Mouse (Mus musculus) bone marrow, adult 2 months (tissue): Measurements from ENCODE around the gene Mgat2. TPM values are rescaled to one million over a fixed set of nuclear protein-coding genes. Genes with fewer than 3 reads are reported as not detected.

ENCODE experiments used
- H3K27ac ChIP-seq: fragments of 200-500 bp; 2 replicates; pipeline ENCODE4 v1.5.1; 2012; ENCODE audit warnings: low read depth, mild to moderate bottlenecking, control low read depth, inconsistent platforms, low read length; ENCODE audit not compliant: control insufficient read depth, poor library complexity, insufficient read depth
- H3K4me1 ChIP-seq: fragments of 200-500 bp; 2 replicates; pipeline ENCODE4 v1.6.1; 2011; ENCODE audit warnings: low read length; ENCODE audit not compliant: control insufficient read depth, insufficient read depth
- H3K4me3 ChIP-seq: fragments of 200-500 bp; replicated peaks from 2 replicates; pipeline ENCODE3; 2011; ENCODE audit warnings: mild to moderate bottlenecking, low read depth, low read length, control low read depth; ENCODE audit not compliant: control insufficient read depth
- CTCF ChIP-seq: fragments of 200-500 bp; IDR thresholded peaks from 2 replicates; pipeline ENCODE4 v1.5.1; 2011; ENCODE audit warnings: low read length, control low read depth; ENCODE audit not compliant: control insufficient read depth, insufficient read depth
- POLR2A ChIP-seq: fragments of 200-500 bp; IDR thresholded peaks from 2 replicates; pipeline ENCODE4 v1.6.1; 2011; ENCODE audit warnings: low read depth, mild to moderate bottlenecking, control low read depth, low read length, borderline replicate concordance; ENCODE audit not compliant: control insufficient read depth
- WGBS: fragments of 180-500 bp; shearing (Covaris S2); methylation state at CpG from one replicate; pipeline ENCODE4 v1.1.7; 2018; 5-methylcytosine and 5-hydroxymethylcytosine counted together
- polyA plus RNA-seq: library from polyadenylated mRNA; stranded (reverse); fragments of >200 nt; gene quantifications from 2 replicates; pipeline ENCODE4 v1.2.4, GENCODE M21; 2011; ENCODE audit warnings: low replicate concordance; ENCODE audit not compliant: missing spikeins, insufficient read depth, insufficient read length

Gene Mgat2
- polyA plus RNA-seq = 7.5 and 13.2 TPM in 2 replicates

DNA sequence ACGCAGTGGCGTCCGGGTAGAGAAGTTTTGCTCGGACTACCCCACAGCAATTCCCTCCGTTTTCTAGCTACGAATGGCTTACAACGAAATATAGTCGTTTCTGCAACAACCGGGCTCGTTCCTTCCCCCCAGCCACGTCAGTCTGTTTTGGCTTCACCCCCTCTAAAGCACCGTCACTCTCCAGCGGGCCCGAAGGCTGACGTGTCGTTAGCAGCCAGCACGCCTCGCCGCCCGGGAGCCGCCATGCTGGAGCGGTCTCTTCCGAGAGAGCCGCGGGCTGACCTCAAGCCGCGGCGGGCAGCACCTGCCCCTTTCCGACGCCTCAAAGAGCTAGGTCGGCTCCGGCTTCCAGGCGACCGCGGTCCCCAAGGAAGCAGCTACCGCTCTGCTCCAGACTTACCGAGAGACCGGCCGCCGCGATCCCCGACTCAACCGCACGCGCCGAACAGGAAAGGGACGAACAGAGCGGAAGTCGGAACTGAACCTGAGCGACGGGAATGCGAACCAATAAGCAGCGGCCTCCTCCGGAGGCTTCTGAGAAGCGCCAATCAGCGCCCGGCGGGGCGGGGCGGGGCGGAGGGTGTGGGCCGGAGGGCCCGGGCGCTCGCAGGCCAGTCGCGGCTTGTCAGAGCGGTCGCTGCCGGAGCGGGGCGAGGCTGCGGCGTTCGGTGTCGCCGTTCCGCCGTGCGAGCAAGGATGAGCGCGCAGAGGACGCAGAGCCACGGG, at the start of gene Mgat2, which contains the start of gene Rpl36al:
Mgat2 (plus strand) TSS at position 575 of the 726 bp plus-strand sequence.
Rpl36al (minus strand) TSS at position 501 of the 726 bp plus-strand sequence.
- Histone ChIP-seq H3K4me1 (peaks cover 1% of the 10 kb centered on the region; the same call in 1 of the 2 replicates), H3K27ac (peak within 1 kb of the TSS; percentile 97), H3K4me3 (peak within 1 kb of the TSS; percentile 91)
- peak; percentile 97 for TF ChIP-seq POLR2A
- TF ChIP-seq CTCF = no peak
- under 1% methylated on average over 84 of the region's 84 CpGs for WGBS

GRCm38 (mm10) chr12:69139201-69139600, 44.8 kb upstream of the Mgat2 start:
- Histone ChIP-seq H3K4me3 (no peak overlapping the region), H3K4me1 (no peaks in the 10 kb centered on the region), H3K27ac (no peak overlapping the region)
- WGBS = 81% methylated on average over 3 of the region's 3 CpGs
- TF ChIP-seq CTCF (no peak), POLR2A (no peak)

DNA sequence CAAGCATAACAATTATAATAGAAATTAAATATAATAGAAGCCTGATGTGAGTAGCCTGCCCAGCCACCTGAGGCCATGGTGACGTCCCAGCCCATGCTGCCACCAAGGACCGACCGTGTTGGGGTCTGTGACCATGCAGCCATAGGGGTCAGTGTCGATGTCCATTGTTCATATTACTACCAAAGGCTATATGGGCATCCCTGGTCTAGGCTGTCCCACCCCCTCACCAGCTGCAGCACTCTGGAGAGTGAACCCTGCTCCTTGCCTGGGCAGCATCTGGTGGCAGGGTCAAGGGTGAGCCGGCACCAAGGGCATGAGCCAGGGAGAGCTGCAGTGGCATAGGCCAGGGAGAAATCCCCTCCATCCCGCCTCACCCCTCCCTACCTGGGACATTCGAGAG, 44.1 kb upstream of the Mgat2 start:
- 84% methylated on average over 7 of the region's 7 CpGs for WGBS
- H3K4me1 ChIP-seq = no peaks in the 10 kb centered on the region
- no peak overlapping the region for H3K4me3 ChIP-seq
- no peak for TF ChIP-seq CTCF
- TF ChIP-seq POLR2A = no peak
- no peak overlapping the region for H3K27ac ChIP-seq

DNA sequence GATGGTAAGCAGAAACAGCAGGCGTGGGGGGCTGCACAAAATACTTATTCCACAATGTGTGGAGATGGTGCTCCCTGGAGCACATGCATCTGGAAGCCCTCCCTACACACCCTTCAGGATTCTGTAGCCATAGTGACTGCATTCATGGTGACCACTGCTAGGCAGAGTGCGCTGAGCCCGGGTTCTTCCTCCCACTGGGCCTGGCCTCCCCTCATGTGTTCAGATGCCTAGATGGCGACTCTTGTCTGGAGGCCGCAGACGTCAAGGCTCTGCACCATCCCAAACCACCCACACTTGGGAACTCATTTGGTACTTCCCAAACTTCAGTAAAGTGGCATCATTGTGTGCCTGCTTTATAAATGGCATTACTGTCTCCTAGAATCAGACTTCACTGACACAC, 40.5 kb upstream of the Mgat2 start:
- 87% methylated on average over 6 of the region's 6 CpGs for WGBS

DNA sequence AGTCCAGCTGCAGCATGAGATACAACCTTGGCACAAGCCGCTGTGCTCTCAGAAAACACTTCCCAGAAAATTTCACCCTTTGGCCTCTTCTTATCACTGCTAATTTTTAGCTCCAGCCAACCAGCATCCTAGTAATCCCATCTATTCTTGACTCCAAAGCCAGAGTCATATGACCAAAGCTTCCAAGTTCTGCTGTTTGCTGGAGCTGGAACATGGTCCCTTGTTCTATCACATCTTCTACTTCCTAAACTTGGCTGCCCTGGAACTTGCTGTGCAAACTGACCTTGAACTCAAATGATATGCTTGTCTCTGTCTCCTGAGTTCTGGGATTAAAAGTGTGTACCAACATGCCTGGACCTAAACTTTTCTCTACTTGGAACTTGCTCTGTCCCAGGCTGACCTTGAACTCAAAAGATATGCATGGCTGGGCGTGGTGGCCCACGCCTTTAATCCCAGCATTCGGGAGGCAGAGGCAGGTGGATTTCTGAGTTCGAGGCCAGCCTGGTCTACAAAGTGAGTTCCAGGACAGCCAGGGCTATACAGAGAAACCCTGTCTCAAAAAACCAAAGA, 36.7 kb upstream of the Mgat2 start:
- no peak overlapping the region for H3K27ac ChIP-seq
- 87% methylated on average over 5 of the region's 5 CpGs for WGBS
- H3K4me1 ChIP-seq = no peaks in the 10 kb centered on the region
- H3K4me3 ChIP-seq = no peak overlapping the region
- no peak for TF ChIP-seq POLR2A
- no peak for TF ChIP-seq CTCF

More for the DNA sequence above, 40.5 kb upstream of the Mgat2 start:
- no peak overlapping the region for H3K4me3 ChIP-seq
- TF ChIP-seq CTCF (no peak), POLR2A (no peak)
- no peaks in the 10 kb centered on the region for H3K4me1 ChIP-seq
- H3K27ac ChIP-seq = no peak overlapping the region

- Histone ChIP-seq H3K27ac (no peak overlapping the region), H3K4me1 (no peaks in the 10 kb centered on the region), H3K4me3 (no peak overlapping the region)
- WGBS = 88% methylated on average over 13 of the region's 13 CpGs
- TF ChIP-seq CTCF (no peak), POLR2A (no peak)
Observed at GRCm38 (mm10) chr12:69150049-69150448, 33.9 kb upstream of the Mgat2 start.

DNA sequence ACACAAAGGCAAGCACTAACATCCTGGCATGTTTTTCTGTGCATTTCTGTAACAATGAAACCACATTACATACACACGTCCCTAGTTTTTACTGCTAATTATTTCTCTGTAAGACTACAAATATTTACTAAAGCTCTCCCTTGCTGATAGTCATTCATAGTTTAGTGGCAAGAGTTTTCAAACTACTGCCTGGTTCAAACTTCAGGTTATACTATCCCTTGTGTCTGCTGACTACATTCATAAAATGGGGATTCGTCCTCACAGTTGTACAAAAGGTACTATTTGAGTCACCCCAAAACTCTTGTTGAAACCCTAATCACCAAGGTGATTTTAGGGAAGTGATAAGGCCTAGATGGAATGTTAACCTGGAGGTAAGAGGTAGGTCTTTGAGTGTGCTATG, 28.0 kb upstream of the Mgat2 start:
- no peak overlapping the region for H3K4me3 ChIP-seq
- WGBS = 72% methylated on average over 2 of the region's 2 CpGs
- TF ChIP-seq CTCF = no peak
- TF ChIP-seq POLR2A = no peak
- peaks cover 2% of the 10 kb centered on the region; the same call in 1 of the 2 replicates for H3K4me1 ChIP-seq
- H3K27ac ChIP-seq = no peak overlapping the region

GRCm38 (mm10) chr12:69156436-69156835, 27.5 kb upstream of the Mgat2 start:
- no peak overlapping the region for H3K27ac ChIP-seq
- TF ChIP-seq POLR2A (no peak), CTCF (no peak)
- H3K4me3 ChIP-seq = no peak overlapping the region
- H3K4me1 ChIP-seq = peaks cover 2% of the 10 kb centered on the region; the same call in 1 of the 2 replicates
- WGBS = 87% methylated on average over 4 of the region's 4 CpGs

DNA sequence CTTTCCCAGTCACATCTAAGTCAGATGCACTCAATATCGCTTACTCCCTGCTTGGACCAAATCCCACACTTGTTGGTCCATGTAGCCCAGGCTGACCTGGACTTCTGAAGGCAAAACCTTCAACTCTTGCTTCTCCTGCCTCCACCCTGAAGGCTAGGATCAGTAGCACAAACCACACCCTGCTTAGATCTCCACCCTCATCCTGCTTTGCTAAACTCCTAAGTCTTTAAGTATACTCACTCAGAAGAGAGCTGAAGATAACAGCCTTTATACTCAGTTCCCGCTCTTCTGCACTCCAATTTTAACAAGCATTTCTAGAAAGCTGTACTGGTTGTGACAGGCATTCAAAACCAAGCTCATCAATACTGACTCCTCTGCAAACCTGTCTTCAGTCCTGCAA, 26.9 kb upstream of the Mgat2 start:
- peak overlapping the region; percentile 1 for H3K4me3 ChIP-seq
- H3K4me1 ChIP-seq = peaks cover 2% of the 10 kb centered on the region; the same call in 1 of the 2 replicates
- WGBS = 82% methylated on average over 2 of the region's 2 CpGs
- H3K27ac ChIP-seq = peak overlapping the region; percentile 3; the same call in 1 of the 2 replicates
- TF ChIP-seq POLR2A = no peak
- TF ChIP-seq CTCF = no peak
